Comparison of ENCODE assay signal across 27 mouse cellular contexts in genomic region chr5:111485907-111486306, GRCm38 (mm10).
"Had no signal": no experiment of that assay in that cellular context is flagged by ENCODE, and none has a peak within 500 bp of the region (broad histone marks: within the 10 kb centered on the region; RNA-seq: fewer than 3 reads in every experiment).

No protein-coding gene starts in this region.

- H3K9ac ChIP-seq: heart, embryonic 12.5 days; heart, embryonic 15.5 days; hindbrain, embryonic 12.5 days; hindbrain, embryonic 14.5 days; kidney, embryonic 15.5 days; liver, embryonic 13.5 days; liver, embryonic 15.5 days had no signal

- ATAC-seq: hindbrain, embryonic 16.5 days; inflammation-experienced regulatory T-cells, adult 6 months had no signal

- DNase-seq: gastrocnemius, adult 2 months; gastrocnemius, postnatal 10 days; gastrocnemius, postnatal 25 days; heart, postnatal 14 days; heart, postnatal 4 days; kidney, adult 11 months; kidney, adult 2 months; kidney, adult 9 months; kidney, postnatal 10 days; kidney, postnatal 25 days; kidney, postnatal 4 days; liver; liver, embryonic 13.5 days had no signal

- H3K36me3 ChIP-seq: heart, embryonic 12.5 days; heart, embryonic 15.5 days; hindbrain, embryonic 12.5 days; kidney, embryonic 15.5 days; limb, embryonic 10.5 days; limb, embryonic 12.5 days; liver, embryonic 13.5 days; liver, embryonic 15.5 days had no signal

- H3K27me3 ChIP-seq: heart, embryonic 12.5 days; heart, embryonic 15.5 days; limb, embryonic 12.5 days; liver, embryonic 13.5 days; liver, embryonic 15.5 days had no signal

- H3K9me3 ChIP-seq: liver, embryonic 13.5 days; liver, embryonic 15.5 days had no signal

- H3K4me2 ChIP-seq: heart, embryonic 12.5 days; heart, embryonic 15.5 days; hindbrain, embryonic 12.5 days; hindbrain, embryonic 14.5 days; kidney, embryonic 15.5 days; limb, embryonic 12.5 days; liver, embryonic 11.5 days; liver, embryonic 13.5 days; liver, embryonic 15.5 days had no signal

- H3K4me3 ChIP-seq: gastrocnemius, adult 2 months; heart, embryonic 12.5 days; heart, embryonic 15.5 days; hindbrain, embryonic 10.5 days; hindbrain, embryonic 12.5 days; kidney, embryonic 15.5 days; layer of hippocampus, adult 2 months; left cerebral cortex, adult 2 months; limb, embryonic 10.5 days; limb, embryonic 12.5 days; liver, embryonic 13.5 days; liver, embryonic 15.5 days had no signal

- H3K4me1 ChIP-seq: liver, embryonic 13.5 days; liver, embryonic 15.5 days had no signal

- H3K27ac ChIP-seq: gastrocnemius, adult 2 months; heart, embryonic 15.5 days; hindbrain, embryonic 10.5 days; hindbrain, embryonic 12.5 days; hindbrain, embryonic 14.5 days; kidney, embryonic 15.5 days; layer of hippocampus, adult 2 months; left cerebral cortex, adult 2 months; limb, embryonic 10.5 days; limb, embryonic 12.5 days; liver, embryonic 13.5 days; liver, embryonic 15.5 days had no signal
